Mouse (Mus musculus) neural tube, embryonic 15.5 days (tissue): ENCODE measurements around the gene Ccdc82. TPM values are rescaled to one million over a fixed set of nuclear protein-coding genes. Genes with fewer than 3 reads are reported as not detected.

Experiments used
- ATAC-seq: fragments of 200-750 bp; cut with Nextera tagmentation; 2 replicates; pipeline ENCODE4 v1.8.0; 2017; ENCODE audit warnings: mild to moderate bottlenecking, moderate TSS enrichment, moderate library complexity; ENCODE audit not compliant: low FRiP score
- H3K27ac ChIP-seq: fragments of 300-500 bp; sonication (generic); replicated peaks from 2 replicates; pipeline ENCODE4 v1.5.1; 2015; ENCODE audit warnings: mild to moderate bottlenecking, inconsistent platforms
- H3K27me3 ChIP-seq: fragments of 300-500 bp; sonication (generic); replicated peaks from 2 replicates; pipeline ENCODE4 v1.6.1; 2015; ENCODE audit warnings: inconsistent platforms
- H3K36me3 ChIP-seq: fragments of 300-500 bp; sonication (generic); 2 replicates; pipeline ENCODE4 v1.6.1; 2015; ENCODE audit warnings: inconsistent platforms
- H3K4me1 ChIP-seq: fragments of 300-500 bp; sonication (generic); 2 replicates; pipeline ENCODE4 v1.6.1; 2015; ENCODE audit warnings: inconsistent platforms
- H3K4me2 ChIP-seq: fragments of 300-500 bp; sonication (generic); 2 replicates; pipeline ENCODE4 v1.6.1; 2015; ENCODE audit warnings: inconsistent platforms, mild to moderate bottlenecking, moderate library complexity
- H3K4me3 ChIP-seq: fragments of 300-500 bp; sonication (generic); replicated peaks from 2 replicates; pipeline ENCODE4 v1.5.1; 2015; ENCODE audit warnings: mild to moderate bottlenecking, inconsistent platforms
- H3K9ac ChIP-seq: fragments of 300-500 bp; sonication (generic); replicated peaks from 2 replicates; pipeline ENCODE4 v1.6.1; 2015; ENCODE audit warnings: mild to moderate bottlenecking, inconsistent platforms
- H3K9me3 ChIP-seq: fragments of 300-500 bp; sonication (generic); replicated peaks from 2 replicates; pipeline ENCODE4 v1.6.1; 2016; ENCODE audit warnings: inconsistent platforms
- WGBS: fragments of 180-500 bp; shearing (Covaris S2); methylation state at CpG from one replicate; pipeline ENCODE4 v1.1.7; 2015; ENCODE audit warnings: mixed read lengths; 5-methylcytosine and 5-hydroxymethylcytosine counted together
- polyA plus RNA-seq: library from polyadenylated mRNA; unstranded; fragments of >200 nt; fragmentation: Nextera tagmentation; extraction: Ambion mirVana; gene quantifications from 2 replicates; pipeline ENCODE4 v1.2.1, GENCODE M21; 2015

Gene Ccdc82
- polyA plus RNA-seq, 1 experiment from 2014 or later: 14.6 TPM

DNA sequence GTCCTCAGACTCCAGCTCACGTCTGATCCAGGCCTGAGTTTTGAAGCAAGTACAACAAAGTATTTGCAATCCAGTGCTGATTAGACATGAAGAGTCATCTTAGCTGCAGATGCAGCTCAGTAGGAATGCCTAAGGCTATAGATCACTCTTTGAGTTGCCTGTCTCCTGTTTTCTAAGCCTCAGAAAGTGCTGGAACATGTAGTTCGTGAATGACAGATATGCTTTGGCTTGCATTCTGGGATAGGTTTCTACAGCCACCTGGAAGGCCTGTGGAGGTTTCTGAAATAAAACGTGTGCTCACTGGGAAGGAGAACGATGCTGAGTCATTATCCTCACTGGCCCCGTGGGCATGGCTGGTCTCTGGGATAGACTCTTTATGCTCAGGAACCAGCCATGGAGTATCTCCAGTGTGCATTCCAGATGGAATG, 67.8 kb downstream of the Ccdc82 start:
- no peak for ATAC-seq
- WGBS: 64% methylated on average over 5 of the region's 5 CpGs

DNA sequence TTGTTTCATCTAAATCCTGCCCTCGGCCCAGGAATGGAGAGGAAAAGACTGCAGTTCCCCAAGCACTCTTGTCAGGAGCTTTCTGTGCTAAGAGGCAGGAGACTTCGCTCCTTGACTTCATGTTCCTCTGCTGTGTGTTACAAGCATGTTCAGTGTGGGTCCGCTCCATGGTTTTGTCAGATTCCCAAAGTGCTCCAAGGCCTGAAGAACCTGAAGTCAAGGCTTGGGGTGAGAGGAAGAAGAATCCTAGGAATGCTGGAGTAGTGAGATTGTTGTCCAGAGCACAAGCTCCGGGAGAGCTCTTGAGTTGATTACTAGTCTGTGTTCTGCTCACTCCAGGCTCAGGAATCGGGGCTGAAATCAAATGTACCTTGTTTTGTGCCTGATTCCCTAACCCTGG, 68.6 kb downstream of the Ccdc82 start:
- ATAC-seq: no peak
- WGBS: 84% methylated on average over 5 of the region's 5 CpGs
- no peaks in the 10 kb centered on the region for H3K27me3 ChIP-seq

More for the DNA sequence above, 67.8 kb downstream of the Ccdc82 start:
- H3K27ac ChIP-seq: no peak overlapping the region
- no peak overlapping the region for H3K4me3 ChIP-seq
- H3K4me1 ChIP-seq: peaks cover 16% of the 10 kb centered on the region
- H3K9me3 ChIP-seq: no peaks in the 10 kb centered on the region
- no peak overlapping the region for H3K9ac ChIP-seq
- no peaks in the 10 kb centered on the region for H3K36me3 ChIP-seq
- H3K27me3 ChIP-seq: no peaks in the 10 kb centered on the region
- no peak overlapping the region for H3K4me2 ChIP-seq

DNA sequence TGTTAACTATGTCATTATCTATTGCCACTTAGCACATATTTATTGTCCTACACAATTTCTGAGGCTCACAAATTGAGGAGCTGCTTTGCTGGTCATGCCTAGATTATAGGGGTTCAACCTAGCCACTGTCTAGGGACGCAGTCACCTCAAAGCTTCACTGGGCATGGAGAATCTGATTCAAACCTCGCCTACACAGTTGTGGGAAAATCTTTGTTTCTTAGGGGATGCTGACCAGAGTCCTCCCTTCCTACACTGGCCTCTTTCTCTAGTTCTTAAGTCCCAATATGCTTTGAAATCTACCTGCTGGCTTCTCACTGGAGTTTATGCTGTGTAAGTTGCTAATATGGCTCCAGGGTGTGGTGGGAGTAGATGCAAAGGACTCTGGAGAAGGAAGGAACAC, 72.8 kb downstream of the Ccdc82 start:
- Histone ChIP-seq H3K9me3 (no peaks in the 10 kb centered on the region), H3K9ac (no peak overlapping the region), H3K4me2 (no peak overlapping the region), H3K27ac (no peak overlapping the region), H3K27me3 (no peaks in the 10 kb centered on the region), H3K36me3 (no peaks in the 10 kb centered on the region), H3K4me3 (no peak overlapping the region), H3K4me1 (peaks cover 16% of the 10 kb centered on the region; the same call in 1 of the 2 replicates)
- no peak for ATAC-seq
- WGBS: 90% methylated on average over 2 of the region's 2 CpGs

More for the DNA sequence above, 68.6 kb downstream of the Ccdc82 start:
- Histone ChIP-seq H3K4me3 (no peak overlapping the region), H3K36me3 (no peaks in the 10 kb centered on the region), H3K4me2 (no peak overlapping the region), H3K9ac (no peak overlapping the region), H3K9me3 (no peaks in the 10 kb centered on the region), H3K27ac (no peak overlapping the region), H3K4me1 (peaks cover 8% of the 10 kb centered on the region)

DNA sequence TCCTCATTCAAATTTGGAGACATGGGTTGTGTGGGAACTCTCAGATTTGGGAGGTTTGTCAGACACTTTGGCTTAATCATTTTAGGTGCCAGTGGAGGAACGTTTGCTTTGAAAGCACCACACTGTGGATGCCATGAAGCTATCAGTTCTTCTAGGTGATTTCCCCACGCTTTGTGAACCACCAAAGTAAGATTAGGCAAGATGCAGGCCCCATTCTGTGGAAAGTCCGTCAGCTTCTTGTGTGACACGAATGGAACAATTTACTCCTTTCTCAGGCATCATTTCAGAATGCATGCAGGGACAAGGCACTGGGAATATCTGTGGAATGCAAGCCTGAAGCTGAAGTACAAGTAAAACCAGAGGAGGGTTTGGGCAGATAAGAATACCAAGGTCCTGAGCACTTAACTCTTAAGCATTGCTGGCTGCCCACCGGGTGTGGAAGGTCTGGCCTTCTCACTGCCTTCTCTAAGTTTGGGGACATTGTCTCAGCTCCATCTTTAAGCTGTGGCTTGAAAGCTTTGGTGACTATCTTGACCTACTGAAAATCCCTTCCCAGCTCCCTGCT, 74.1 kb downstream of the Ccdc82 start:
- Histone ChIP-seq H3K27me3 (no peaks in the 10 kb centered on the region), H3K27ac (no peak overlapping the region), H3K4me2 (no peak overlapping the region), H3K9ac (no peak overlapping the region), H3K36me3 (no peaks in the 10 kb centered on the region), H3K4me1 (peaks cover 12% of the 10 kb centered on the region; the same call in 1 of the 2 replicates), H3K9me3 (no peaks in the 10 kb centered on the region), H3K4me3 (no peak overlapping the region)
- no peak for ATAC-seq
- 92% methylated on average over 5 of the region's 5 CpGs for WGBS

DNA sequence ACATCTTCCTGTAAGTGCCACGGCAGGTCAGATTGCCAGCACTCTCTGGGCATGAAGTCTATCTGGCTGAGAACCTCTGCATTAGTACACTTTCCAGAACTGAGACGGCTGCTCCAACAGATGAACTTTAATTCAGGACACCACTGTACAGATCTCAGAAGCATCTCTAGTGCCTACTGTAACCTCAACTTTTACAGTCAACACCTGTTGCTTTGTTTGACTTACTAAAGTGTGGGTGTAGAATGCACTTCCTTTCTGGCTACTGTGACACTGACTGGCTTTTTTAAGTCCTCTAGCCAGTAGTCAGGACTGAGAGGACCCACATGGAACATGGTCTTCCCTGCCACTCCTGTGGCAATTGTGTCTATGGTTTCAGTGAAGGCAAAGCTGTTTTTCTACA, 76.3 kb downstream of the Ccdc82 start:
- 74% methylated on average over 2 of the region's 2 CpGs for WGBS
- Histone ChIP-seq H3K27ac (peak overlapping the region; percentile 11; the same call in 1 of the 2 replicates), H3K4me1 (peaks cover 12% of the 10 kb centered on the region; the same call in 1 of the 2 replicates), H3K9ac (no peak overlapping the region), H3K9me3 (no peaks in the 10 kb centered on the region), H3K4me2 (no peak overlapping the region), H3K36me3 (no peaks in the 10 kb centered on the region), H3K4me3 (no peak overlapping the region), H3K27me3 (no peaks in the 10 kb centered on the region)
- no peak for ATAC-seq

DNA sequence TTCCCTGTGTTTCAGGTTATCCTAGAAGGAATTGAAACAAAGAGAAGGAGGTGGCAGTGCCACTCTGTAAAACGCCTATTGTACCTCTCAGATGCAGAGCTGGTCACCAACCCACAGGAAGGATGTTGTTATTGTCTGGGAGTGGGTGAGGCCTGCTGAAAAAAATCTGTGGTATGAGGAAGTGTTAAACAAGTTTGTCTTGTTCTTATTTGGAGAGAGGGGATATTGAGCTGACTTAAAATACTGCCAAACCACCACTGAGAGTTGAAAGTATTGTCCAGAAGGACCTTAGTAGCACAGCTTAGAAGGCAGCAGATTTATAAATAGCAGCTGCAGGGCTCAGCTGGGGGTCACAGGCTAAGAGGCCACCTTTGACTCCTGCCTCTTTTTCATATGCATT, 76.9 kb downstream of the Ccdc82 start:
- no peaks in the 10 kb centered on the region for H3K9me3 ChIP-seq
- H3K27ac ChIP-seq: 0 out of 2 replicates have a peak overlapping the region, but pooled peaks have one; percentile 11
- H3K4me2 ChIP-seq: no peak overlapping the region
- H3K4me3 ChIP-seq: no peak overlapping the region
- no peak overlapping the region for H3K9ac ChIP-seq
- H3K36me3 ChIP-seq: no peaks in the 10 kb centered on the region
- ATAC-seq: no peak
- H3K4me1 ChIP-seq: peaks cover 12% of the 10 kb centered on the region; the same call in 1 of the 2 replicates
- H3K27me3 ChIP-seq: no peaks in the 10 kb centered on the region
- 26% methylated on average over 1 of the region's 1 CpGs for WGBS

Other genes with a start within 250 kb of the Ccdc82 start
- 9.6 and 10.2 TPM in 2 replicates for gene Jrkl, start 1.1 kb upstream of the Ccdc82 start, polyA plus RNA-seq
- gene Maml2, start 51.0 kb downstream of the Ccdc82 start, polyA plus RNA-seq: 12.0 TPM in 2 replicates
- gene Gm17571, start 199.8 kb downstream of the Ccdc82 start, polyA plus RNA-seq: not detected in 2 replicates